Mouse (Mus musculus) thymus, postnatal 0 days (tissue): Measurements from ENCODE around the gene Gm4491. TPM values are rescaled to one million over a fixed set of nuclear protein-coding genes. Genes with fewer than 3 reads are reported as not detected.

Experiments used
- DNase-seq: peaks from one replicate; pipeline ENCODE4 v3.0.0-alpha.2; 2015; ENCODE audit warnings: low spot score
- polyA plus RNA-seq: library from polyadenylated mRNA; unstranded; fragments of >200 nt; fragmentation: Nextera tagmentation; extraction: Ambion mirVana; gene quantifications from 2 replicates; pipeline ENCODE4 v1.2.1, GENCODE M21; 2015

Gm4491 gene
- polyA plus RNA-seq, 1 experiment from 2014 or later: not detected

GRCm38 (mm10) chr14:57084180-57084668 is 31.5 kb downstream of the Gm4491 start:
- DNase-seq: no peak

GRCm38 (mm10) chr14:57082863-57083262 is 32.8 kb downstream of the Gm4491 start:
- no peak for DNase-seq

- DNase-seq: no peak
Measured at GRCm38 (mm10) chr14:57075537-57075936, 40.1 kb downstream of the Gm4491 start.

GRCm38 (mm10) chr14:57069906-57070305 is 45.8 kb downstream of the Gm4491 start:
- peak; percentile 68 for DNase-seq

GRCm38 (mm10) chr14:57066053-57066452 is 49.6 kb downstream of the Gm4491 start:
- no peak for DNase-seq

Other genes starting within 250 kb of the Gm4491 start
- 26.7 and 28.4 TPM in 2 replicates for gene Zmym2, start 229.2 kb downstream of the Gm4491 start, polyA plus RNA-seq
- 0.10 and 0.14 TPM in 2 replicates for gene Gja3, start 57.8 kb downstream of the Gm4491 start, polyA plus RNA-seq
- 3.7 and 4.7 TPM in 2 replicates for gene Gjb2, start 11.2 kb downstream of the Gm4491 start, polyA plus RNA-seq
- gene Gjb6, start 17.7 kb upstream of the Gm4491 start, polyA plus RNA-seq: 0.27 and 0.70 TPM in 2 replicates